Mouse (Mus musculus): Measurements from ENCODE around the gene Ahdc1.
A peak's percentile ranks its signal among the peaks of the same experiment; 100 is the strongest.
"Not testable (repeated sequence)": the region's sequence is repeated elsewhere in the genome, so short reads cannot be mapped to it uniquely, and the experiment has no call there.

The Ahdc1 gene

DNA sequence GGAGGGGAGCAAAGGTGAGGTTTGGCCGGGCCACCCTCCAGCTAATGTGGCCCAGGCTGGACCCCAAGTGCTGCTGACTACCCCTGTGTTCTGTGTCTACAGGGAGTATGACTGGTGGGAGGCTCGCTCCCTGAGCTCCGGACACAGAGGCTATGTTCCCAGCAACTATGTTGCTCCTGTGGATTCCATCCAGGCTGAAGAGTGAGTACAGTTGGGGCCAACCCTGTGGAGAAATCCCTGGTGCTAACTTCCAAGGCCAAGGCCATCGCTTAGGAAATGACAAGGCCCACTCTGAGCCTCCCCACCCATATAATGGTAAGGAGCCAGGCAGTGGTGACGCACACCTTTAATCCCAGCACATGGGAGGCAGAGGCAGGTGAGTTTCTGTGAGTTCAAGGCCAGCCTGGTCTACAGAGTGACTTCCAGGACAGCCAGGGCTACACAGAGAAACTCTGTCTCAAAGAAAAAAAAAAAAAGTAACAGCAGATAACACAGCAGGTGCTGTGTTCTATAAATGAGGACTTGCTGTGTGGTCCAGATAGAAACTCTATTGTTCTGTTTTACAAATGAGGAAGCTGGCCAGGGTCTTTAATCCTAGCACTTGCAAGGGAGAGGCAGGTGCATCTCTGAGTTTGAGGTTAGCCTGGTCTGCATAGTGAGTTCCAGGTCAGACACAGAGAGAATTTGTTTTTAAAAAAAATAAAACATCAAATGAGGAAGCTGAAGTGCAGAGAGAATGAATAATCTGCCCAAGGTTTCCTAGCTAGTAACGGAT lies 22.3 kb upstream of the Ahdc1 start:
- no peak for DNase-seq (ENCODE audit: extremely low read depth, insufficient read length, low spot score)

DNA sequence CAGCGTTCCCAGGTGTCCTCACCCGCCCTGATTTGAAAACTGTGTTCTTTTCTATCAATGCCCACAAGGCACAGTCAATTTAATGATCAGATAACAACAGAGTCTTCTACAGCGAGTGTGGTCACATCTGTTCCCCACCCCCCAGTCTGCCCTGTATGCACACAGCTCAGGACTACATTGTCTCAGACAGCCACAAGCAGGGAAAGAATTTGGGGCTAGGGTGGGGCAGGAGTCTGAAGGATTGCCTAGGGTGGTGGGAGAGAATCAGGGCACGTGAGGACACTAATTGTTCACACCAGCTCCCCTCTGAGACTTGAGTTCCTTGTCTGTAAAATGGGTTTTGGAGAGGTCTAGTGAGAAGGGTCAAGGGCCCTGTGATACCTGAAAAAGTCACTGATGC lies 17.5 kb upstream of the Ahdc1 start:
- no peak for DNase-seq (ENCODE audit: extremely low read depth, insufficient read length, low spot score)

DNA sequence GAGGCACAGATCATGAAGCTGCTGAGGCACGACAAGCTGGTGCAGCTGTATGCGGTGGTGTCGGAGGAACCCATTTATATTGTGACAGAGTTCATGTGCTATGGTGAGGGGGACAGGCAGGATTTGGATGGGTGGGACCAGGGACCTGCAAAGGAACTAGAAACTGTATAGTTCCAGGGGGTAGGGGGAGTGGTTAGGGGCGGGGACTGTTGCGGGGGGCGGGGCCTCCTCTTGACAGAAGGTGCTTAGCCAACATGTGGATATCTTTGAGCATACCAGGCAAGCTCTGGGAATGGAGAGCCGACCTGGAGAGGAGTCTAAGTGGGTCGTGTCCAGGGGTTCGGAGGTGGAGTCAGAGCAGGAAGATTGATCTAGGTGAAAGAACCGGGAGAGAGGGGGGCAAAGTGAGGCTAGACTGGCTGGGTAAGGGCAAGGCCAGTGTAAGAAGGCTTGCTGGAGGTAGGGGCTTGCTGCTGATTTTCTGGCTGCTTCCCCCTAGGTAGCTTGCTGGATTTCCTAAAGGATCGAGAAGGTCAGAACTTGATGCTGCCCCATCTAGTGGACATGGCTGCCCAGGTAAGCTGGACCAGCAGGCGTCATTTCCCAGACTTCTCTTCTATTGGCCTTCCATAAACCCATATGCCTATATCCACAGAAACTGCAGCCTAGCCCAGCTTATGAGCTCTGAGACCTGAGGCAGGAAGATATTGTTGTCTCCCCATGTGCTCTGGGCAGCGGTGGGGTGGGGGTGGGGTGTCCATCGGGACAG lies 13.4 kb upstream of the Ahdc1 start:
- no peak for DNase-seq (ENCODE audit: extremely low read depth, insufficient read length, low spot score)

DNA sequence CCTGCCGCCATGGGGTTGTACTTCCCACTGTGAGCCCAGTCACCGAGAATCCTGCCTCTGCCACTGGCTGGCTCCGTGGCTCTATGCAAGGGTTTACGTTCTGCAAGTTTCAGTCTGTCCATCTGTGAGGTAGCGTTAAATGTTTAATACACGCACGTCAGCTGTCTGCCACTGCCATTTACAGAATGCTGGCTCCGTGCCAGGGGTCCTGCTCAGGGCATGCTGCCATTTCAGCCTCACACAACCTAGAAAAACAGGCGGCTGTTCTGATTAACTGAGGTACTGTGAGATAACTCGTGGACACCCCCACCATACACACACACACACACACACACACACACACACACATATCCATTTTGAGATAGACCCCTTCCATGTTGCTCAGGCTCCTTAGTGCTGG lies 8.2 kb upstream of the Ahdc1 start:
- no peak for DNase-seq (ENCODE audit: extremely low read depth, insufficient read length, low spot score)

DNA sequence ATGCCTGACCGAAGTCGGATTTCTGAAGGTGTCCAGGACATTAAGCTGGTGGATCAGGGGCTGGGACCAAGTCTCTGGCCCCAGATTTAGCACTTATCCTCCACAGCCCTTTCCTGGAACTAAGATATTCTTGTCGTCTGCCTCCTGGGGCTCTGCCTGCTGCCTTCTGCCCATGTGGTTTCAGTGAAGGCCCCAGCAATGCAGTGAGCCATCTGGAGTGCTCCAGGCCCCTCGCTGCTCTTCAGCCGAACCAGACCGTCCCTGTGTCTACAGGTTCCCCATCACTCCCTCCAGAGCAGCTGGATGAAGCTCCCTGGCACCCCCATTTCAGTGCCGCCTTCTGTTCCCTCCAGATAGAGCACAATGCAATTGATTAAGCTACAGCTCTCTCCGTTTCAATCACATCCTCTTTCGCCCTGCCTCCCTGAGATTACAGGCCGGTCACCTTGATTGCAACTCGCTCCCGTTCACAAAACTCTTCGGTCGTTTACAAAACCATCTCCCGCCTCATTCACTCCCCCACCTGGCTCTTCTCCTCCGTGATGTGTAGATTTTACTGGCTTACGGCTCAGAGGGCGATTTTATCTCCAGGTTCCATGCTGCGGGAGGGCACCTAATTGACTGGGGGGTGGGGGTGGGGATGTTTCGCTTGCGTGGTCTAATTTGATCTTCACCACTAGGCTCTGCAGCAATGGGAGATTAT lies 7.6 kb upstream of the Ahdc1 start:
- no peak for DNase-seq (ENCODE audit: extremely low read depth, insufficient read length, low spot score)

DNA sequence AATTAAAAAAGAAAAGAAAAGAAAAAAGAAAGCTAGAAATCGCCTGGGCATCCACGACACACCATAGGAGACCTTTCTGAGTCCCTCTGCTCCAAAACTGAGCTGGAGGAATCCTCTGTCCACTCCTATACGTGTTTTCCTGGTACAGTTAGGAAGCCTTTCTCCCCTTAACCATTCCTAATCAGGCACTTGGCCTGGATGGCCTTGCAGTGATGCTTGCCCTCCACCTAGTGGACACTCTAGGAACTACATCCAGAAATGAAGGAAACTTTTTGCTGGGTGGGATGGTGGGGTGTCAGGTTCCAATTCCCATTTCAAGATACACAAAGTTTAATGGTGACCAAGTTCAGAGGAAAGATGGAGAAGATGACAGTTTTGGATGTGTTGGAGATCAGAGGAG lies 5.8 kb upstream of the Ahdc1 start:
- peak; percentile 43 for DNase-seq (ENCODE audit: extremely low read depth, insufficient read length, low spot score)

DNA sequence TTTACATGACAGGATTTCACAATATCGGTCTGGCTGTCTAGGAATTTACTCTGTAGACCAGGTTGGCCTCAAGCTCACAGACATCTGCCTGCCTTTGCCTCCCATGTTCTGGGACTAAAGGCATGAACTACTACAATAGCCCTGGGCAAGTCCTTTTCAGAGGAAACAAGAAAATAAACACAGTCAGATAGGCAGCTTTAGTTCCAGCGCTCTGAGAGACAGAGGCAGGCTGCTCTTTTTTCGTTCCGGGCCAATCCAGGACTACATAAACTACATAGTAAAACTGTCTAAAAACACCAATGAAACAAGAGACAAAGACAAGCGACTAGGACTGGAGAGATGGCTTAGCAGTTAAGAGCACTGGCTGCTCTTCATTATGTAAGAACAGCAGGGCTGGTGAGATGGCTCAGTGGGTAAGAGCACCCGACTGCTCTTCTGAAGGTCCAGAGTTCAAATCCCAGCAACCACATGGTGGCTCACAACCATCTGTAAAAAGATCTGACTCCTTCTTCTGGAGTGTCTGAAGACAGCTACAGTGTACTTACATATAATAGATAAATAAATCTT lies 5.1 kb upstream of the Ahdc1 start:
- not testable (repeated sequence) for DNase-seq (ENCODE audit: extremely low read depth, insufficient read length, low spot score)

DNA sequence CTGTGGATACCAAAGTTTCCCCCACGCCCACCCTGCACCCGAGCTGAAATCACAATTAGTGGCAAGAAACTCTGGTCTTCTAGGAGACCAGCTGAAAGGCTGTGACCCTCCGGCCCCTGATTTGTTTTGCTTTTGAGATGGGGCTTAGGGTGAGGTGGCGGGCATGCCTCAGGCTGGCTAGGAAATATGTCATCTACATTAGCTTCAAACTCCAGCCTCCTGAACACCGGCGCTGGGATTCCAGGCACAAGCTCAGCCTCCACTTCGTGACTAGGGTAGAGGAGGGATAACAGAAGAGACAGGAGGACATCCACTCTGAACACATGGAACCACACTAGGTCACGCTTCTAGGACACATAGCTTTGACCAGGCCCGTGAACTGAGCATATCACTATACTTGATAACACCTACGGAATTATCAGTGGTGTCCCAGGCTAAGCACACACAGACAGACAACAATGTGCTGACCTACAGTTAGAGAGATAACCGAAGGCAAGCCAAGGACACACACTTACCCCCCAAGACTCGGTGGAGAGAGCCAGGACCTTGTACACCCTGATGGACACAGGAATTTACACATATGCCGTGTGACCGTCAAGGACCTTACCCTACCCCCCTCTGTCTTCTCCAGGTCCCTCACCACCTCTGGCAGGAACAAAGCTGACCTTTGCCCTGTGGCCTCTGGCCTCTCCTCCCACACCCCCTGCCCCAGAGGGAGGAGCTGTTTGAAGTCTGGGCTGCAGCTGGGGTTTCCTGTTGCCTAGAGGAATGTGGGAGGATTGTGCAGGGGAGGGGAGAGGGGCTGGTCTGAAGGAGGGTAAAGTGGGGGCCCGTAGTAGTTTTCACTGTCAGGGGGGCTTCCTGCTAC lies 3.3 kb upstream of the Ahdc1 start:
- DNase-seq (ENCODE audit: extremely low read depth, insufficient read length, low spot score) = no peak

DNA sequence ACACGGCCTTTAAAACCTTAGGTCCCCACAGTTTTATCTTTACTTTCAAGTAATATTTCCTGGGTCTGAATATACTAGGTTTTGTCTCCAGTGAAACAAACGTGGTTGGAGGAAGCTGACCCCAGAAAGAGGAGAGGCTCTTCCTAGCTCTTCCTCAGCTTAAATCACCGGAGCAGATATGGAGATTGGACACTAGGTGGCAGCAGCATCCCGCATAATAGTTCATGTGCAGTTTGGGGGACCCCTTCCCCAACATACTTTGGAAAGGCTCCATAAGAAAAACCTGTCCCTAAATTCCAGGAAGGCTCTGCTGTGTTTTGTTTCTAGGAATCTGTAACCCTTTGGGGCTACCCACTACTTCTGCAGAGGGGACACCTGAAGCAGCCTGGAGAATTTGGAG lies 1.9 kb upstream of the Ahdc1 start:
- no peak for DNase-seq (ENCODE audit: extremely low read depth, insufficient read length, low spot score)

DNA sequence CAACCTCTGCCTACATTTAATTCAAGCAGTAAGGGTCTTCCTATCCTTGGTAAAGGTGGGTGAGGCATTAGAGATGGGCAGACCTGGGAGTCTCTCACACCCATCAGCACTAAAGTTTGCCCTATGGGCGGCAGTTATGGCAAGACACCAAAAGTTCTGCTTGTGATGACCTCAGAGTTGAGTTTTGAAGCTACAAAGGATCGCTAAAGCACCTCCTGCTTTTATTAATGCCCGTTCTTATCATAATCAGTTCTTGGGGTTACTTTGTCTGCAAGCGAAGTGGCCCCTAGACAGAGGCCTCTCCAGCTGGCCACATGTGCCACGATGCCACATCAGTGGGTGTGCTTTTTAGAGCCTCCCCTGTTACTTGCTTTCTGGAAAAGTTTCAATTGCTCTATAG lies 1.4 kb upstream of the Ahdc1 start:
- no peak for DNase-seq (ENCODE audit: extremely low read depth, insufficient read length, low spot score)

DNA sequence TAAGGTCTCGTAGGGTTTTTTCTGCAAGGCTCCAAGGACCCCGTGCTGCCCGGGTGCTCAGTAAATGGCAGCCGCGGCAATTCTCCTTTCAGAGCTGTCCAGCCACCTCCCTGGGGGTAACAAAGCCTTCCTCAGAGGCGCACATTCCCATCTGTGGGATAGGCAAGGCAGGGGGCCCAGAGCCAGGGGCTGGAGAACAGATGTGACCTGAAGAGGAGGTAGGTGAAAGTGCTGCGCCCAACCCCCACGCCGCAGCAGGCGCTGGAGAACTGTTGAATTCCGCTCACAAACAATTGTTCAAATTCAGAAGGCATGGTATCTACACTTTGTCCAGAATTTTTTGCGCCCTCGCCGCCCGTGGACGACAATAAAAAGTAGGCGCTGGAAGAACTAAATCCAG lies 449 bp upstream of the Ahdc1 start:
- no peak for DNase-seq (ENCODE audit: extremely low read depth, insufficient read length, low spot score)

DNA sequence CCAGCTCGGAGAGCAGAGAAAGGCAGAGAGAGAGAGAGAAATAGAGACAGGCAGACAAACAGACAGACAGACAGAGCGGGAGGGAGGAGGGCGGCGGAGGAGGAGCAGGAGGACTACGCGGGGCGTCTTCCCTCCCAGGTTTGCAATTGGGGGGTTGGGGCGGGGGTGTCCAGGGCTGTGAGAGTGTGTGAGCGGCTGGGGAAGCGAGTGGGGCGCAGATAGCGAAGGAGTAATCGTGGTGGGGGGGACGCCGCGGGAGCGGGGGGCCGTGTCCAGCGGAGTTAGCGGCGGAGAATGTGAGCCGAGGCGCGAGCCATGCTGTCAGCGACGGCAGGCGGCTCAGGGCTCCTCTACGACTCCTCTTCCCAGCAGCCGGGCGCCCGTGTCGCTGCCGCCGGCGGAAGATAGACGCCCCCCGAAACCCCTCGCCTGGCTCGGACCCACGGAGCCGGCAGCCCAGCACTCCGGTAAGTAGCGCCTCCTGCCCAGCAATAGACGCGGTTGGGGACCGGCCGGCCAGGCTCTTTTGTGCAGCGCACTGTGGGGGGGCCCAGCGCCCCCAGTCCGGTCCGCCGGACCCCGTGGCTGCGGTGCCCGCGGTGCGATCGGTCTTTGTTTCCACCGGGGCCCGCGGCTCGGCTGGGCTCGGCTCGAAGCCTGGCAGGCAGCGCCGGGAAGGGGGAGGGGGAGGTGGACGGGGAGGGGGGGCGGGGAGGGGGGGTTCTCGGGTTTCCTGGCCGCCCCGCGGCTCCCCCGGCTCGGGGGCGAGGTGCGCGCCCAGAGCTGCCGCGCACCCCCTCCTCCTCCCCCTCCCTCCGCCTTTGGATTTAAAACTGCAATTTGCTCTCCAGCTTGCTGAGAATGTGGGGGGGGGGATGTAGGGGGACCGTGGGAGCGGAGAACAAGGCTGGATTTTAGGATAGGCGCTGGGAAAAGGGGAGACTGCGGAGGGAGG lies 1.0 kb downstream of the Ahdc1 start:
- DNase-seq (ENCODE audit: extremely low read depth, insufficient read length, low spot score) = peak; percentile 47

DNA sequence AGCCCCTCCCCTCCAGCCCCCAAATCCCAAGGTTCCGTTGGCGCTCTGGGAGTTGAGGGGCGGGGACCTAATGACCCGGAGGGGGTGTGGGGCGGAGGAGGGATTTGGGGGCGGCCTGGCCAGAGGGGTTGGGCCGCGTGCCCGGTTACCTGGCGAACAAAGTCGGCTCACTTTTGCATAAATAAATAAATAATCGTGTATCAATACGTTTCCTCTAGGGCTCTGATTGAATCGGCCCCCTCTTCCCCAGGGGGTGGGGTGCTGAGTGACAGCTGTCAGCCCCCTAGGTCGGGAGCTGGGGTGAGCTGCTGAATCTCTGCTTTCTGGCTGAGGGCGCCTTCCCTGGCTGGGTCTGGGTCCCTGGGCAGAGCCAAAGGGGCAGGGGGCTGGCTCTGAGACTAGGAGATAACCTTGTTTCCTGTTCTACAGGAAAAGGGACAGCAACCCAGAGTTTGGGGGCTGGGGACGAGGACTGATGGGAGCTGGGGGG lies 1.8 kb downstream of the Ahdc1 start:
- peak; percentile 69 for DNase-seq (ENCODE audit: extremely low read depth, insufficient read length, low spot score)

DNA sequence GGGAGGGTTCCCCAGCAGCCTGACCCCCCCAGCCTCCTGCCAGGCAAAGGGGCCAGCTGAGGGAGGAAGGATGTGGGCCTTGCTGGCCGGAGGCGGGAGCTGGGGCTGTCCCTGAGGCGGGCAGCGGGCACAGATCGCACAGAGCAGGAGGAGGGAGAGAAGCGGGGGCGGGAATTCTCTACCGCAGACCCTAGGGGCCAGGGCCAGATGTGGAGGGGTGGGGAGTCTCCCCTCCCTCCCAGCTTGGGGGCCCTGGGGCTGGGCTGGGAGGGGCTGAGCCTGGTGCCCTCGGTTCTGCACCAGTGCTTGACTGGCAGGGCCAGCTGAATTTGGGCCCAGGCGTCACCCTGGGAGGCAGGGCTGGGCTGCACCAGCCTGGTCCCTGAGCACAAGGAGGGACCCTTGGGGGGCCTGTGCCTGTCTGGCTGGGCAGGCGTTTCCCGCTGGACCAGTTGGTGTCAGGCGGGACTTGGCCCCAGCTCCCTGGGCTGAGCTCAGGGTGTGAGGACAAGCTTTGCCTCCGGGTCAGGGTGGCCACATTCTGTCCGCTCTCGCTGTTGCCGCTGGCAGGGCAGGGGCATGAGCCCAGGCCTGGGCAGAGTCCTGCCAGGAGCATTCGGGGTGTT lies 2.3 kb downstream of the Ahdc1 start:
- DNase-seq (ENCODE audit: extremely low read depth, insufficient read length, low spot score) = peak; percentile 81

DNA sequence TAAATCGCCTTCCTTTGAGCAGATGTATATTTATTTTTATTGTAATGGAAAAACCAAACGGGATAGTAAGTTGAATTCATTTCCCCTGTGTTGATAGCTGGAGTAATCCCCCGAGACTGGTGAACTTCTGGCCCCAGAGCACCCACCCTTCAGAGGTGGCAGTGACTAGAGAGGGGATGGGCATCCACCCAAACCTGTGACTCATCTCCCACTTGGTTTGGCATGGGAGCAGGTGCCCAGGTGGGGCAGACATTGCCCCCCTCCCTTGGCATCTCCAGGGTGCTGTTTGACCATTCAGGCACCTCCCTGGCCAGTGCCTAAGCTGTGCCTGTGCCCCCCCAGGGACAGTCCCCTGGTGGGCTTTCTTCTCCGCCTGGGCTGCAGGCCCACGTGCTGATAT lies 3.0 kb downstream of the Ahdc1 start:
- peak; percentile 36 for DNase-seq (ENCODE audit: extremely low read depth, insufficient read length, low spot score)

DNA sequence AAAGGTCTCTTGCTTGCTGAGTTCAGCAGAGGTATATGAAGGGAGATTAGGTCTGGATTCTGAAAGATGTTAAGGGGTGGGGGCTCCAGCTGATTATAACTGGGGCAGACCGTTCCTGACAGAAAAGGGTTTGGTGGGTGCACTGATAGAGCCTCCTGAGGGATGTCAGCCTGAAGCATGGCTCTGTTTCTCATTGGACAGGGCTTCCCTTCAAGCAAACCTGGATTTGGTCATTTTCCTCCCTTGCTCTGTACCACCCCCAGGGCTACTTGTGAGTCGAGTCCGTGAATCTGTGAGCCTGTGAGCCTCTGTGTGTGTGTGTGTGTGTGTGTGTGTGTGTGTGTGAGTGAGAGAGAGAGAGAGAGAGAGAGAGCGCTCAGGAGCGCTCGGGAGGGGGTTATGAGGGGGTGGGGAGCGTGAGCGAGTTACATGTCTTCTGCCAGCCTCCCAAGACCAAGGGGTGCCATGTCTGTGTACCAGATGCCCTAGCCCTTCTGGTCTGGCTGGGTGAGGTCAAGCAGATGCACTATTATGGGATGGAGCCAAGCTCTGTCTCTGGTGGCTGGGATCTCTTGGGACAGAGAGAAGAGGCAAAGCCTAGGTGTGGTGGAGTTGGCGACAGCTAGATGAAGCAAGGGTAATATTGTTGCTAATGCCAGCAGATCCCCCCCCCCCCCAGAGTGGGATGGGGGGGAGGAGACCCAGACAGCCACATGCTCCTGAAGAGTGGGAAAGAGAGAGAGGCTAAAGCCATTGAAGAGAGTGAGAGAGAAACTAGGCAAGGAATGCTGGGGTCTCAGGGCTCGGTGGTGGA lies 4.0 kb downstream of the Ahdc1 start:
- no peak for DNase-seq (ENCODE audit: extremely low read depth, insufficient read length, low spot score)

DNA sequence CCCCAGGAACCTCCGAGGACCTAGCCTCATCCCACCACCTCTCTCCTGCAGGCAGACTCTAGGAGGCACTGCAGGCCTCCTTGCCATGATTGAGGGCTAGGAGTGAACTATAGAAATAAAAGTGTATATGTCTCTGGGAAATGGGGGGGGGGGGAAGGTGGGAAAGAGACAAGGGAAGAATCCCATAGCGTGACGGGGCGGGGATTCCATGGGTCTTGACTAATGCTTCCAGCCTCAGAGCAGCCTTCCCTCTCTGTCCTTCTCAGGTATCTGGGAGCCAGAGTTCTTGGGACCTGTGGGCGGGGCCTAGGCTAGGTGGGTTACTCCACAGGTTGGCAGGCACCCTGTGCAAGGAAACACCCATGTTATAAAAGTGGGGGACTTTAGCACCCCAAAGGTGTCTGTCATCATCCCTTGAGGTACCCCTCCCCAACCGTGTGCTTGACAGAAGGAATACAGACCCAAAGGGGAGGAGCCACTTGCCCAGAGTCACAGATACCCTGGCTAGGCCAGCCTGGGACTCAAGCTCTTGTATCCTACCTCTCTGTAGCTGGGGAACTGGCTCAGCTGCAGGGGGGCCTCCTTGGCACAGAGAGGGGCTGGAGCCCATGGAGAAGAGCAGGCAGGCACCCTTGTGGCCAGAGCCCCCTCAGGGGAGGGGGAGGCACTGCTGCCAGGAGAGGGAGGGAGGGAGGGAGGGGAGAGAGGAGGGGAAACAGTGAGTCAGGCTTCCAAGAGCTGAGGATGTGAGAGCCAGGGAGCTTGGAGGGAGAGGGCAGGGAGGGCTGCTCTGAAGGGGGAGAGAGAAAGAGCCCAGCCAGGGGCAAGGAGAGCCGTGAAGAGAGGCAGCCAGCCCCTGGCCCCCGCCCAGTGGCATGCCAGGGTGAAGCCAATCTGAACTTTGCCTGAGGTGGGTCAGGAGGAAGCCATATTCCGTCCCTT lies 4.9 kb downstream of the Ahdc1 start:
- peak; percentile 64 for DNase-seq (ENCODE audit: extremely low read depth, insufficient read length, low spot score)

Data from 3134 (cell line).